Mouse (Mus musculus): ENCODE results near the gene Cab39. TPM values are rescaled to one million over a fixed set of nuclear protein-coding genes. Genes with fewer than 3 reads are reported as not detected.
A peak's percentile ranks its signal among the peaks of the same experiment; 100 is the strongest.

Cab39 gene
- polyA plus RNA-seq, 1 experiment from 2014 or later, result 68.3 TPM

GRCm38 (mm10) chr1:85854475-85854874, 61.2 kb downstream of the Cab39 start:
- no peak for ATAC-seq (ENCODE audit: low FRiP score)
- Histone ChIP-seq H3K4me2 (no peak overlapping the region), H3K36me3 (replicated peaks) (peaks cover 14% of the 10 kb centered on the region), H3K27me3 (no peaks in the 10 kb centered on the region), H3K4me1 (no peaks in the 10 kb centered on the region), H3K4me3 (replicated peaks) (no peak overlapping the region), H3K27ac (no peak overlapping the region), H3K9me3 (no peaks in the 10 kb centered on the region), H3K9ac (no peak overlapping the region)
- WGBS, result 69% methylated on average over 2 of the region's 2 CpGs

DNA sequence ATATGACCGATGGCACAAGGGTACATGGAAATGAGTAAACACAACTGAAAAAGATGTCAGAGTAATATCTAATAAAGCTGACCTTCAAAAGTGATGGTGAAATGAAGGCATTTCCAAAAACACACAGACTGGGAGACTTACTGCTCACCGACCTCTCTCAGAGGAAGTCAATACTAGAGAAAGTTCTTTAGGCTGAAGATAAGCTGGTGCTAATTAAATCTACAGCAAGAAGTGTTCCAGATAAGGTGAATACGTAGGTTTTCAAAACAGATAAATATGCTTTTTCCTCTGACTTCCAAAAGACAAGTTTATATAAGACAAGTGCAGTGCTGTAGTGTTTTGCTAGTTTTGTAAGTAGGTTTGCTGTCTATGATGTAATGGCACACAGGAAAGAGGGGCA, 63.0 kb downstream of the Cab39 start:
- 93% methylated on average over 3 of the region's 3 CpGs for WGBS
- H3K36me3 ChIP-seq (replicated peaks), result peaks cover 13% of the 10 kb centered on the region
- ATAC-seq (ENCODE audit: low FRiP score), result no peak
- no peaks in the 10 kb centered on the region for H3K27me3 ChIP-seq
- no peaks in the 10 kb centered on the region for H3K9me3 ChIP-seq
- no peaks in the 10 kb centered on the region for H3K4me1 ChIP-seq
- H3K9ac ChIP-seq, result no peak overlapping the region
- H3K27ac ChIP-seq, result no peak overlapping the region
- no peak overlapping the region for H3K4me2 ChIP-seq
- no peak overlapping the region for H3K4me3 ChIP-seq (replicated peaks)

- Histone ChIP-seq H3K9ac (no peak overlapping the region), H3K9me3 (peaks cover 3% of the 10 kb centered on the region; the same call in 1 of the 2 replicates), H3K27ac (no peak overlapping the region), H3K36me3 (replicated peaks) (0 out of 2 replicates have a peak, but pooled peaks cover 5% of the 10 kb centered on the region), H3K27me3 (no peaks in the 10 kb centered on the region), H3K4me3 (replicated peaks) (no peak overlapping the region), H3K4me2 (no peak overlapping the region), H3K4me1 (no peaks in the 10 kb centered on the region)
- ATAC-seq (ENCODE audit: low FRiP score), result no peak
- WGBS, result 78% methylated on average over 6 of the region's 6 CpGs
These were observed 64.1 kb downstream of the Cab39 start for GRCm38 (mm10) chr1:85857261-85857754.

DNA sequence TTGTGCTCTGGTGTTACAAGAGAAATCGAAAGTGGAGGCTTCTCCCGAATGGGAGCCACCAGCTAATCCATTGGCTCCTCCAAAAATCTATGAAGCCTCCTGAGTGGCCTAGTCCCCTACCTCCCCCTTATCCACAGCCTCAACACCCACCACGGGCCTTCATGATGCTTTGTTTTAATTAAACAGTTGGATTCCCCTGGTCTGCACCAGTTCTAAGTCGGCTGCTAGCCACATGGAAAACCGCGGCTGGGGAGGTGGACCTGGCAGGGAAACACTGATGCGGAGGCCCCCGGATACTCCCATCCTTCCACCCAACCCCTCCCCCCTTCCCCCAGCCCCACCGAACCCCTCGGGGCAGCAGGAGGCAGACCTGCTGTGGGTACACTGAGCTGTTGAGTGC, 71.1 kb downstream of the Cab39 start:
- Histone ChIP-seq H3K36me3 (replicated peaks) (no peaks in the 10 kb centered on the region), H3K27ac (no peak overlapping the region), H3K27me3 (no peaks in the 10 kb centered on the region), H3K4me3 (replicated peaks) (no peak overlapping the region), H3K9ac (no peak overlapping the region), H3K9me3 (peaks cover 11% of the 10 kb centered on the region; the same call in 1 of the 2 replicates), H3K4me2 (no peak overlapping the region), H3K4me1 (no peaks in the 10 kb centered on the region)
- ATAC-seq (ENCODE audit: low FRiP score), result no peak
- 77% methylated on average over 10 of the region's 10 CpGs for WGBS

DNA sequence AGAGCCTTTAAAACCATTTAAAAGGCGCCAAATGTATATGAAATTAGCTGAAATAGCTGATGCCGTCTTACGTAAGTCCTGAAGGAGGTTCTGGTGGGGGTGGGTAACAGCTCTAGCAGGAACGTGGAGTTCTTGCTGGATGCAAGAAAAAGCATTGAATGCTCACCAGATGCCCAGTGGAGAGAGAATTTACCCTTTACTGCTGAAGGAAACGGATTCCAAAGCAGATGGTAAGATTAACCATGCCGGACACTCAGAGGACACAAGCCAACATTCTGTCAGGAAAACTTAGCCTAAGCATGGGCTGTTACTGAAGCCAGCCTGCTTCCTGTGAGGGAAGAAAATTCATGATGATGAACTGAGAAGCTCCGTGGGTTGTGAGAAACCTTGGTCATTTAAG, 76.8 kb downstream of the Cab39 start:
- no peak for ATAC-seq (ENCODE audit: low FRiP score)
- H3K9ac ChIP-seq, result no peak overlapping the region
- no peaks in the 10 kb centered on the region for H3K4me1 ChIP-seq
- no peaks in the 10 kb centered on the region for H3K27me3 ChIP-seq
- 83% methylated on average over 7 of the region's 7 CpGs for WGBS
- peaks cover 10% of the 10 kb centered on the region for H3K9me3 ChIP-seq
- no peak overlapping the region for H3K4me2 ChIP-seq
- H3K4me3 ChIP-seq (replicated peaks), result no peak overlapping the region
- no peak overlapping the region for H3K27ac ChIP-seq
- H3K36me3 ChIP-seq (replicated peaks), result no peaks in the 10 kb centered on the region

GRCm38 (mm10) chr1:85870546-85870945, 77.3 kb downstream of the Cab39 start:
- Histone ChIP-seq H3K4me3 (replicated peaks) (no peak overlapping the region), H3K27me3 (no peaks in the 10 kb centered on the region), H3K36me3 (replicated peaks) (no peaks in the 10 kb centered on the region), H3K9ac (no peak overlapping the region), H3K27ac (no peak overlapping the region), H3K4me1 (no peaks in the 10 kb centered on the region), H3K4me2 (no peak overlapping the region), H3K9me3 (peaks cover 16% of the 10 kb centered on the region)
- ATAC-seq (ENCODE audit: low FRiP score), result no peak
- WGBS, result 83% methylated on average over 2 of the region's 2 CpGs

- no peaks in the 10 kb centered on the region for H3K27me3 ChIP-seq
- no peak overlapping the region for H3K9ac ChIP-seq
- 93% methylated on average over 12 of the region's 12 CpGs for WGBS
- H3K9me3 ChIP-seq, result peaks cover 23% of the 10 kb centered on the region
- H3K4me1 ChIP-seq, result no peaks in the 10 kb centered on the region
- no peak overlapping the region for H3K4me2 ChIP-seq
- H3K36me3 ChIP-seq (replicated peaks), result no peaks in the 10 kb centered on the region
- H3K27ac ChIP-seq, result no peak overlapping the region
- no peak for ATAC-seq (ENCODE audit: low FRiP score)
- H3K4me3 ChIP-seq (replicated peaks), result no peak overlapping the region
These were observed 88.8 kb downstream of the Cab39 start for GRCm38 (mm10) chr1:85882003-85882402.

- Histone ChIP-seq H3K4me2 (no peak overlapping the region), H3K27ac (no peak overlapping the region), H3K4me1 (no peaks in the 10 kb centered on the region), H3K27me3 (no peaks in the 10 kb centered on the region), H3K36me3 (replicated peaks) (no peaks in the 10 kb centered on the region), H3K9me3 (peaks cover 5% of the 10 kb centered on the region; the same call in 1 of the 2 replicates), H3K4me3 (replicated peaks) (no peak overlapping the region), H3K9ac (no peak overlapping the region)
- no peak for ATAC-seq (ENCODE audit: low FRiP score)
- WGBS, result 87% methylated on average over 7 of the region's 7 CpGs
These were observed 94.0 kb downstream of the Cab39 start for GRCm38 (mm10) chr1:85887221-85887620.

DNA sequence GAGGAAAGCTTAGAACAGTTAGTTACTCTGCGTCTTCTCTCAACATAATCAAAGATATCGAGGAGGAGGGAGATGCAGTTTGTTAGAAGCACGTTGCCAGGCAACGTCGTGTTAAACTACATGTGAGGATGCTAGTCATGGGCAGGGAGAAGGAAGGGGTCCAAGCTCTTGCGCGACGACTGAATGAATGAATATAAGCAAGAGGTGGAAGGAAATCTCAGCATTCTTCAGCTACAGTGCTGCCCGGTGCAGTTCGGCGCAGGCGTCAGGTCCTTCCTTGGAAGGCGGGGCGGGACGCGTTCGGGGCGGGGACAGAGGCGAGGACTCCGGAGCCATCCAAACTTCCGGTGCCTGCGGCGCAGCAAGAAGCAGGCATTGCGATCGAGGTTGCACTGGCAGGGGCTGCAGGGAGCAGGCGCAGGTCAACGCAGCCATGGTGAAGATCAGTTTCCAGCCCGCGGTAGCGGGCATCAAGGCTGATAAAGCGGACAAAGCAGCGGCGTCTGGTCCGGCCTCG, 101.0 kb downstream of the Cab39 start, which contains the start of gene Itm2c:
Gene Itm2c (plus strand): TSS at position 51 of the 517 bp plus-strand sequence.
- peaks cover 44% of the 10 kb centered on the region for H3K4me1 ChIP-seq
- peak within 1 kb of the TSS; percentile 89 for H3K27ac ChIP-seq
- WGBS, result under 1% methylated on average over 35 of the region's 35 CpGs
- peak within 1 kb of the TSS; percentile 82 for H3K4me2 ChIP-seq
- no peaks in the 10 kb centered on the region for H3K36me3 ChIP-seq (replicated peaks)
- H3K9ac ChIP-seq, result peak within 1 kb of the TSS; percentile 81
- no peaks in the 10 kb centered on the region for H3K27me3 ChIP-seq
- ATAC-seq (ENCODE audit: low FRiP score), result peak; percentile 87
- H3K4me3 ChIP-seq (replicated peaks), result peak within 1 kb of the TSS; percentile 74
- no peaks in the 10 kb centered on the region for H3K9me3 ChIP-seq

DNA sequence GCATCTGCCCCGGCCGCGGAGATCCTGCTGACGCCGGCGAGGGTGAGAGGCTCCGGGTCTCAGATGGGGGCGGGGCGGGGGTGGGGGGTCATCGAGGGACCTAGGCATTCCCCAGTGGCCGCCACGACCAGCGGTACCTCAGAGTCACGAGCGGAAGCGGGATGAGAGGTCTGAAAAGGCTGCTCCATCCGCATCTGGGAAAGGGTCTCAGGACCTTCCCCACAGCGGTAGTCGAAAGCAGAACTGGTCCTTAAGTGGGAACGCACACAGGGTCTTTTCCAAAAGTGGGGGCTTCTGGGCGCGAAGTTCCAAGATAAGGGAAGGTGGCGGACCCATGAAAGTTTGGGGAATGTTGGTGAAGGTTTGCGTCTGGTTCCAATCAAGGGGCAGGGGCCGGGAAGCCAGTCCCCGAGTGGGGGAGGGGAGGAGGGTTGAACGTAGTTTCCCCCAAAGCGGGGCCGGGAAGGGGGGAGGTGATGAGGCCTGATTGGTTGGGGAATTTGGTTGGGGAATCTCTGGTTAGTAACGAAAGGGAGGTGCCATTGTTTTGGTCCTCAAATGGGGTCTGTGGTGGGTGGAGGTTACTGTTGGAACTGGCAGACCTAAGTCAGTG, 101.6 kb downstream of the Cab39 start:
- Histone ChIP-seq H3K4me2 (peak overlapping the region; percentile 82), H3K4me1 (peaks cover 49% of the 10 kb centered on the region), H3K9me3 (no peaks in the 10 kb centered on the region), H3K9ac (peak overlapping the region; percentile 81), H3K27me3 (no peaks in the 10 kb centered on the region), H3K36me3 (replicated peaks) (no peaks in the 10 kb centered on the region), H3K4me3 (replicated peaks) (peak overlapping the region; percentile 74), H3K27ac (peak overlapping the region; percentile 89)
- peak; percentile 57 for ATAC-seq (ENCODE audit: low FRiP score)
- 1% methylated on average over 30 of the region's 30 CpGs for WGBS

DNA sequence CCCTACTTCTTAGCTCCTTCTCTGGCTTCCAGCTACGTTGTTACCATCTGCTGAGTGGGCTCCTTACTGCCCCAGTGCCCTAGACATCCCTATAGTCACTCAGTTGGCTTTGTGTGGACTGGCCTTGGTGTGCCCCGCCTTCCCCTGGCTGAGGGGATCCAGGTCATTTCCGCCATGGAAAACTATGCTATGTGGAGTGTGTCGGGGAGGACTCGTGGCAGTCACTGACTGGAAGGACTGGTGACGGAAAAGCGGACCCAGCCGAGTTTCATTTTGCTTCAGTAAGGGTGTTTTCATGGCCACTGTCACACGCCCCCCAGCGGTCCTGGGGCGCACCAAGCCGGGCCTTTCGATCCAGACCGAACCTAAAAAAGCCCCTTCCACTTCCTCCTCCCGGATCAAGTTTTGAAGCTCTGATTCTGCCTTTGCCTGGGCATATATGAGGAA, 102.2 kb downstream of the Cab39 start:
- Histone ChIP-seq H3K4me2 (peak overlapping the region; percentile 82), H3K36me3 (replicated peaks) (no peaks in the 10 kb centered on the region), H3K4me1 (peaks cover 55% of the 10 kb centered on the region), H3K9me3 (no peaks in the 10 kb centered on the region), H3K4me3 (replicated peaks) (peak overlapping the region; percentile 74), H3K9ac (peak overlapping the region; percentile 81), H3K27ac (peak overlapping the region; percentile 89), H3K27me3 (no peaks in the 10 kb centered on the region)
- peak; percentile 57 for ATAC-seq (ENCODE audit: low FRiP score)
- WGBS, result 4% methylated on average over 15 of the region's 15 CpGs

DNA sequence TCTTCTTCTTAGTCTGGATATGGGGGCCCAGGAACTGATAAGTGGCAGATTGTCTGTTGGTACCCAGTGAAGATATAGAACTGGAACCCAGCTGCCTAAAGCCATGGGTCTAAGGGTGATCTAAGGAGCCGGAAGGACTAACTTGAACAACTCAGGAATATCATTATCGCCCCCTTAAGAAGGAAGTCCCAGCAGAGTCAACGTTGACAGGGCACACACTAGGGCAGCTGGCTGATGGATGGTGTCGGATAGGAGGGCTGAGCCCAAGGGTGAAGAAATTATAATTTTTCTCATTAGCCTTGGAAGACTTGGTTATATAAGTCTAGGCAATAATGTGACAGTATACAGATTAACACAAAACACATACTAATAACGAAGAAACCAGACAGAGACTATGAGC, 102.9 kb downstream of the Cab39 start:
- WGBS, result 72% methylated on average over 5 of the region's 5 CpGs
- no peak for ATAC-seq (ENCODE audit: low FRiP score)
- H3K4me3 ChIP-seq (replicated peaks), result peak overlapping the region; percentile 74
- H3K9ac ChIP-seq, result no peak overlapping the region; the same call in 1 of the 2 replicates
- H3K4me2 ChIP-seq, result peak overlapping the region; percentile 82
- H3K9me3 ChIP-seq, result no peaks in the 10 kb centered on the region
- H3K27me3 ChIP-seq, result no peaks in the 10 kb centered on the region
- no peaks in the 10 kb centered on the region for H3K36me3 ChIP-seq (replicated peaks)
- H3K27ac ChIP-seq, result no peak overlapping the region
- H3K4me1 ChIP-seq, result peaks cover 62% of the 10 kb centered on the region

Measured in forebrain, embryonic 12.5 days (tissue).